8 mouse cellular contexts compared by ENCODE assay signal in genomic region chr10:128336597-128336996, GRCm38 (mm10). TPM values are rescaled to one million over a fixed set of nuclear protein-coding genes. Genes with fewer than 3 reads are reported as not detected.
DNase-seq lines count a peak whose midpoint lies in the region; ATAC-seq and TF ChIP-seq lines count a peak whose summit lies in the region.

No protein-coding gene starts in this region.

- H3K27me3 ChIP-seq in kidney, embryonic 14.5 days (ENCODE audit: control insufficient read depth, insufficient read depth, low read length): no peaks in the 10 kb centered on the region
- H3K27me3 ChIP-seq in hindbrain, postnatal 0 days (ENCODE audit: insufficient read depth, low read length): no peaks in the 10 kb centered on the region
- H3K27me3 ChIP-seq in midbrain, postnatal 0 days (ENCODE audit: insufficient read depth, low read length): no peaks in the 10 kb centered on the region

- TF ChIP-seq CTCF in hindbrain, postnatal 0 days (IDR thresholded peaks at IDR 0.05; ENCODE audit: low read depth): no peak
- no peak for TF ChIP-seq CTCF in midbrain, postnatal 0 days (IDR thresholded peaks at IDR 0.05)

- H3K27ac ChIP-seq in kidney, embryonic 14.5 days (ENCODE audit: low read depth, low read length): no peak overlapping the region
- peak overlapping the region; percentile 95; the same call in 1 of the 2 replicates for H3K27ac ChIP-seq in hindbrain, postnatal 0 days
- peak overlapping the region; percentile 91; the same call in 1 of the 2 replicates for H3K27ac ChIP-seq in midbrain, postnatal 0 days (ENCODE audit: low read depth, low read length)

- peak overlapping the region; percentile 63 for H3K4me2 ChIP-seq in kidney, embryonic 14.5 days (replicated peaks; ENCODE audit: low read depth, low read length)
- H3K4me2 ChIP-seq in hindbrain, postnatal 0 days (ENCODE audit: low read depth, low read length): no peak overlapping the region
- peak overlapping the region; percentile 61; the same call in 1 of the 2 replicates for H3K4me2 ChIP-seq in midbrain, postnatal 0 days (ENCODE audit: low read depth, low read length, poor library complexity, severe bottlenecking)

- ATAC-seq in kidney, embryonic 14.5 days (ENCODE audit: low FRiP score, low TSS enrichment): no peak
- no peak for ATAC-seq in hindbrain, postnatal 0 days
- no peak for ATAC-seq in midbrain, postnatal 0 days (ENCODE audit: low FRiP score)

- WGBS in kidney, embryonic 14.5 days: 84% methylated on average over 3 of the region's 3 CpGs
- WGBS in hindbrain, postnatal 0 days: 87% methylated on average over 3 of the region's 3 CpGs
- 89% methylated on average over 3 of the region's 3 CpGs for WGBS in midbrain, postnatal 0 days

- DNase-seq in kidney, postnatal 10 days: no peak
- DNase-seq in c-Kit-positive CD71-positive TER-119-positive erythroid progenitor cells, embryonic 14.5 days (ENCODE audit: low spot score): peak; percentile 75
- no peak for DNase-seq in hindbrain, postnatal 0 days (ENCODE audit: low spot score)
- DNase-seq in midbrain, postnatal 0 days (ENCODE audit: low spot score): no peak
- no peak for DNase-seq in urinary bladder, postnatal 14 days (ENCODE audit: low spot score)
- DNase-seq in thymus, postnatal 25 days: no peak
- no peak for DNase-seq in ovary, postnatal 10 days (ENCODE audit: low spot score)

- H3K9me3 ChIP-seq in kidney, embryonic 14.5 days (ENCODE audit: control insufficient read depth, low read length): no peaks in the 10 kb centered on the region
- no peaks in the 10 kb centered on the region for H3K9me3 ChIP-seq in hindbrain, postnatal 0 days (ENCODE audit: low read length)
- no peaks in the 10 kb centered on the region for H3K9me3 ChIP-seq in midbrain, postnatal 0 days (ENCODE audit: low read length)

- peaks cover 20% of the 10 kb centered on the region for H3K4me1 ChIP-seq in kidney, embryonic 14.5 days (ENCODE audit: control insufficient read depth, insufficient read depth, low read length)
- peaks cover 10% of the 10 kb centered on the region; the same call in 1 of the 2 replicates for H3K4me1 ChIP-seq in hindbrain, postnatal 0 days (ENCODE audit: insufficient read depth, low read length)
- peaks cover 8% of the 10 kb centered on the region; the same call in 1 of the 2 replicates for H3K4me1 ChIP-seq in midbrain, postnatal 0 days (ENCODE audit: insufficient read depth, low read length)

- H3K36me3 ChIP-seq in kidney, embryonic 14.5 days (ENCODE audit: control insufficient read depth, insufficient read depth, low read length): peaks cover 7% of the 10 kb centered on the region
- no peaks in the 10 kb centered on the region for H3K36me3 ChIP-seq in hindbrain, postnatal 0 days (ENCODE audit: insufficient read depth, low read length)
- H3K36me3 ChIP-seq in midbrain, postnatal 0 days (ENCODE audit: insufficient read depth, low read length): no peaks in the 10 kb centered on the region

- H3K9ac ChIP-seq in kidney, embryonic 14.5 days (ENCODE audit: low read depth, low read length): no peak overlapping the region; the same call in 1 of the 2 replicates
- no peak overlapping the region for H3K9ac ChIP-seq in hindbrain, postnatal 0 days (replicated peaks; ENCODE audit: low read length)
- H3K9ac ChIP-seq in midbrain, postnatal 0 days (replicated peaks; ENCODE audit: low read length, poor library complexity, severe bottlenecking): no peak overlapping the region

- no peak overlapping the region; the same call in 1 of the 2 replicates for H3K4me3 ChIP-seq in kidney, embryonic 14.5 days (ENCODE audit: low read length)
- no peak overlapping the region for H3K4me3 ChIP-seq in hindbrain, postnatal 0 days (ENCODE audit: low read length)
- H3K4me3 ChIP-seq in midbrain, postnatal 0 days (ENCODE audit: low read depth, low read length): no peak overlapping the region

RNA-seq across cellular contexts. Expression of gene Cs, which starts 0.9 kb away (rescaled TPM):
- polyA plus RNA-seq in kidney, embryonic 14.5 days (2014; fragmentation: Nextera tagmentation; extraction: Ambion mirVana): 135 and 225 TPM in 2 replicates
- 274 and 311 TPM in 2 replicates for total RNA-seq in hindbrain, postnatal 0 days (2014; rRNA removed)
- 262 and 285 TPM in 2 replicates for polyA plus RNA-seq in hindbrain, postnatal 0 days (2015; fragmentation: Nextera tagmentation; extraction: Ambion mirVana)
- total RNA-seq in midbrain, postnatal 0 days (2014; rRNA removed): 279 and 309 TPM in 2 replicates
- 255 and 271 TPM in 2 replicates for polyA plus RNA-seq in midbrain, postnatal 0 days (2015; fragmentation: Nextera tagmentation; extraction: Ambion mirVana)

RNA-seq across cellular contexts. Expression of gene Cnpy2, which starts 14.3 kb away (rescaled TPM):
- 347 and 389 TPM in 2 replicates for polyA plus RNA-seq in kidney, embryonic 14.5 days (2014; fragmentation: Nextera tagmentation; extraction: Ambion mirVana)
- 42.9 and 73.3 TPM in 2 replicates for total RNA-seq in hindbrain, postnatal 0 days (2014; rRNA removed)
- polyA plus RNA-seq in hindbrain, postnatal 0 days (2015; fragmentation: Nextera tagmentation; extraction: Ambion mirVana): 186 and 189 TPM in 2 replicates
- 40.3 and 49.4 TPM in 2 replicates for total RNA-seq in midbrain, postnatal 0 days (2014; rRNA removed)
- 164 and 176 TPM in 2 replicates for polyA plus RNA-seq in midbrain, postnatal 0 days (2015; fragmentation: Nextera tagmentation; extraction: Ambion mirVana)

RNA-seq across cellular contexts. Expression of gene Coq10a, which starts 32.2 kb away (rescaled TPM):
- 15.5 and 18.6 TPM in 2 replicates for polyA plus RNA-seq in kidney, embryonic 14.5 days (2014; fragmentation: Nextera tagmentation; extraction: Ambion mirVana)
- 26.9 and 42.1 TPM in 2 replicates for total RNA-seq in hindbrain, postnatal 0 days (2014; rRNA removed)
- 50.8 and 52.1 TPM in 2 replicates for polyA plus RNA-seq in hindbrain, postnatal 0 days (2015; fragmentation: Nextera tagmentation; extraction: Ambion mirVana)
- 42.8 and 53.2 TPM in 2 replicates for total RNA-seq in midbrain, postnatal 0 days (2014; rRNA removed)
- polyA plus RNA-seq in midbrain, postnatal 0 days (2015; fragmentation: Nextera tagmentation; extraction: Ambion mirVana): 51.7 and 56.4 TPM in 2 replicates

RNA-seq across cellular contexts. Expression of gene Pan2, which starts 33.5 kb away (rescaled TPM):
- 32.6 and 44.0 TPM in 2 replicates for polyA plus RNA-seq in kidney, embryonic 14.5 days (2014; fragmentation: Nextera tagmentation; extraction: Ambion mirVana)
- 21.2 and 25.2 TPM in 2 replicates for total RNA-seq in hindbrain, postnatal 0 days (2014; rRNA removed)
- 14.3 and 16.4 TPM in 2 replicates for polyA plus RNA-seq in hindbrain, postnatal 0 days (2015; fragmentation: Nextera tagmentation; extraction: Ambion mirVana)
- total RNA-seq in midbrain, postnatal 0 days (2014; rRNA removed): 18.3 and 19.0 TPM in 2 replicates
- 12.5 and 13.4 TPM in 2 replicates for polyA plus RNA-seq in midbrain, postnatal 0 days (2015; fragmentation: Nextera tagmentation; extraction: Ambion mirVana)

RNA-seq across cellular contexts. Expression of gene Il23a, which starts 38.0 kb away (rescaled TPM):
- polyA plus RNA-seq in kidney, embryonic 14.5 days (2014; fragmentation: Nextera tagmentation; extraction: Ambion mirVana): 0.24 and 0.29 TPM in 2 replicates
- total RNA-seq in hindbrain, postnatal 0 days (2014; rRNA removed): 0.50 TPM in 1 of 2 replicates, not detected in the other
- 0.35 and 0.73 TPM in 2 replicates for polyA plus RNA-seq in hindbrain, postnatal 0 days (2015; fragmentation: Nextera tagmentation; extraction: Ambion mirVana)
- total RNA-seq in midbrain, postnatal 0 days (2014; rRNA removed): not detected in 2 replicates
- polyA plus RNA-seq in midbrain, postnatal 0 days (2015; fragmentation: Nextera tagmentation; extraction: Ambion mirVana): 0.12 TPM in 1 of 2 replicates, not detected in the other
